Mouse (Mus musculus) hindbrain, embryonic 11.5 days (tissue): ENCODE measurements around the gene Rab9b. TPM values are rescaled to one million over a fixed set of nuclear protein-coding genes. Genes with fewer than 3 reads are reported as not detected.

Experiments used
- ATAC-seq: fragments of 200-750 bp; cut with Nextera tagmentation; 2 replicates; pipeline ENCODE4 v1.8.0; 2017; ENCODE audit warnings: mild to moderate bottlenecking, moderate TSS enrichment, moderate library complexity; ENCODE audit not compliant: low FRiP score
- DNase-seq: peaks from one replicate; pipeline ENCODE4 v3.0.0-alpha.2; 2015; ENCODE audit warnings: low spot score
- H3K27ac ChIP-seq: fragments of 300-500 bp; sonication (generic); 2 replicates; pipeline ENCODE4 v1.5.1; 2014; ENCODE audit warnings: mild to moderate bottlenecking, low read depth, low read length
- H3K27me3 ChIP-seq: fragments of 300-500 bp; sonication (generic); 2 replicates; pipeline ENCODE4 v1.6.1; 2014; ENCODE audit warnings: mild to moderate bottlenecking, low read length, moderate library complexity, mixed read lengths; ENCODE audit not compliant: control insufficient read depth, insufficient read depth
- H3K36me3 ChIP-seq: fragments of 300-500 bp; sonication (generic); 2 replicates; pipeline ENCODE4 v1.6.1; 2014; ENCODE audit warnings: mild to moderate bottlenecking, low read length, moderate library complexity, mixed read lengths; ENCODE audit not compliant: control insufficient read depth, insufficient read depth
- H3K4me1 ChIP-seq: fragments of 300-500 bp; sonication (generic); replicated peaks from 2 replicates; pipeline ENCODE4 v1.6.1; 2014; ENCODE audit warnings: low read length, mixed read lengths; ENCODE audit not compliant: control insufficient read depth, insufficient read depth
- H3K4me2 ChIP-seq: fragments of 300-500 bp; sonication (generic); replicated peaks from 2 replicates; pipeline ENCODE4 v1.6.1; 2014; ENCODE audit warnings: mild to moderate bottlenecking, low read depth, low read length
- H3K4me3 ChIP-seq: fragments of 300-500 bp; sonication (generic); 2 replicates; pipeline ENCODE4 v1.5.1; 2014; ENCODE audit warnings: low read depth, low read length
- H3K9ac ChIP-seq: fragments of 300-500 bp; sonication (generic); 2 replicates; pipeline ENCODE4 v1.6.1; 2014; ENCODE audit warnings: low read depth, low read length
- H3K9me3 ChIP-seq: fragments of 300-500 bp; sonication (generic); 2 replicates; pipeline ENCODE4 v1.6.1; 2016; ENCODE audit warnings: low read length; ENCODE audit not compliant: control insufficient read depth
- WGBS: fragments of 180-500 bp; shearing (Covaris S2); extraction: QIAGEN DNeasy Blood & Tissue Kit; methylation state at CpG from one replicate; pipeline ENCODE4 v1.1.7; 2014; 5-methylcytosine and 5-hydroxymethylcytosine counted together
- polyA plus RNA-seq: library from polyadenylated mRNA; unstranded; fragments of >200 nt; fragmentation: Nextera tagmentation; extraction: Ambion mirVana; gene quantifications from 2 replicates; pipeline ENCODE4 v1.2.1, GENCODE M21; 2014

Gene Rab9b
- 6.9 TPM in 2 replicates for polyA plus RNA-seq

- 22% methylated on average over 29 of the region's 36 CpGs for WGBS
- DNase-seq (peak; percentile 64), ATAC-seq (peak; percentile 91)
- Histone ChIP-seq H3K27me3 (no peaks in the 10 kb centered on the region), H3K9me3 (no peaks in the 10 kb centered on the region), H3K27ac (0 out of 2 replicates have a peak within 1 kb of the TSS, but pooled peaks have one; percentile 4), H3K4me3 (peak within 1 kb of the TSS; percentile 45), H3K4me1 (no peaks in the 10 kb centered on the region), H3K9ac (peak within 1 kb of the TSS; percentile 50), H3K4me2 (peak within 1 kb of the TSS; percentile 51), H3K36me3 (no peaks in the 10 kb centered on the region)
These were observed at the start of gene Rab9b for GRCm38 (mm10) chrX:136868061-136869040. Gene Rab9b (minus strand): TSS chrX:136868755.

- ATAC-seq (no peak), DNase-seq (no peak)
- WGBS, result 74% methylated on average over 4 of the region's 4 CpGs
- no peak overlapping the region for H3K4me3 ChIP-seq
- H3K4me2 ChIP-seq, result no peak overlapping the region
- H3K27me3 ChIP-seq, result no peaks in the 10 kb centered on the region
- no peaks in the 10 kb centered on the region for H3K4me1 ChIP-seq
- H3K27ac ChIP-seq, result no peak overlapping the region
- H3K9ac ChIP-seq, result no peak overlapping the region
- no peaks in the 10 kb centered on the region for H3K9me3 ChIP-seq
- H3K36me3 ChIP-seq, result no peaks in the 10 kb centered on the region
These were observed 35.8 kb upstream of the Rab9b start for GRCm38 (mm10) chrX:136904369-136904768.

- H3K4me1 ChIP-seq, result no peaks in the 10 kb centered on the region
- H3K36me3 ChIP-seq, result no peaks in the 10 kb centered on the region
- H3K9ac ChIP-seq, result no peak overlapping the region
- H3K27ac ChIP-seq, result no peak overlapping the region
- peak; percentile 21 for DNase-seq
- no peaks in the 10 kb centered on the region for H3K9me3 ChIP-seq
- WGBS, result 71% methylated on average over 2 of the region's 2 CpGs
- no peak overlapping the region for H3K4me3 ChIP-seq
- no peak for ATAC-seq
- no peaks in the 10 kb centered on the region for H3K27me3 ChIP-seq
- no peak overlapping the region for H3K4me2 ChIP-seq
These were observed 27.2 kb upstream of the Rab9b start for GRCm38 (mm10) chrX:136895757-136896156.

DNA sequence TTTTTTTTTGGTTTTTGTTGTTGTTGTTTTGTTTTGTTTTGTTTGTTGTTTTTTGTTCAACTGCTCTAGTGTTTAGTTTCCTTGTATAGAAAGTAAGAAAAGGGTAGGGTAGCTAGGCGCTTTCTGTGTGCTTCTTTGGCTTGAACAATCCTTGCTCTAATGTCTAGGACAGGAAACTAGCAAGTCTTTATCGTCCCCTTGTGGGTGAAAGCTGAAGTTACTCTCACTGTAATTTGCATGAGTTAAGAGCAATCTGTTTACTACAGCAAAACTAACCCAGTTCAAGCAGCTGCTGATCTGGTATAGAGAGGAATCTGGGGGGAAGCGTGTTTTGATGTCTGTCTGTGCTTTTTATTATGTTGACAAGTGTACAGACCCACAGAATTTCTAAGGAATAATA, 18.3 kb downstream of the Rab9b start:
- DNase-seq, result peak; percentile 5
- Histone ChIP-seq H3K4me3 (no peak overlapping the region), H3K4me2 (no peak overlapping the region), H3K27me3 (no peaks in the 10 kb centered on the region; the same call in 1 of the 2 replicates), H3K36me3 (no peaks in the 10 kb centered on the region), H3K9me3 (no peaks in the 10 kb centered on the region), H3K4me1 (no peaks in the 10 kb centered on the region), H3K27ac (no peak overlapping the region), H3K9ac (no peak overlapping the region)
- 40% methylated on average over 3 of the region's 3 CpGs for WGBS
- ATAC-seq, result no peak

DNA sequence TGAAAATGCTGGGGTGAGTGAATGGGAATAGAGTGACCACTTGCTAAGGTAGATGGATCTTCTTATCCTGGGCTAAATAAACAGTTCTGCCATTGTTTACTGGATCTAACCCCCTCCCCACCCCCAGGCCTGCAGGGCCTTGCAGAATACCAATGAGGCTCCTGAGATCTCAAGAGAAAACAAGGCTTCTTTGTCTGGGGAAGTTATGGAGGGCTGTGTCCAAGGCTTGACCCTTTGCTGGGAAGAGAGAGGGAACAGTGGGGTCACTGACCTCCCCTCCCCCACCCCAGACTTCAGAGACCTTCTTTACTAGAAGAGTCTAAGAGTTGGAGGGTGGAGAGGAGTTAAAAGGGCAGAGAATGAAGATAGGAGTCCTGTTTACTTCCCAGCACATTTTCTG, 39.9 kb downstream of the Rab9b start:
- H3K27me3 ChIP-seq, result no peaks in the 10 kb centered on the region
- no peak overlapping the region for H3K27ac ChIP-seq
- DNase-seq (peak; percentile 14), ATAC-seq (peak; percentile 35; the same call in 1 of the 2 replicates)
- H3K9ac ChIP-seq, result no peak overlapping the region
- H3K9me3 ChIP-seq, result no peaks in the 10 kb centered on the region
- no peak overlapping the region for H3K4me2 ChIP-seq
- H3K4me3 ChIP-seq, result no peak overlapping the region
- no peaks in the 10 kb centered on the region for H3K36me3 ChIP-seq
- no peaks in the 10 kb centered on the region for H3K4me1 ChIP-seq

DNA sequence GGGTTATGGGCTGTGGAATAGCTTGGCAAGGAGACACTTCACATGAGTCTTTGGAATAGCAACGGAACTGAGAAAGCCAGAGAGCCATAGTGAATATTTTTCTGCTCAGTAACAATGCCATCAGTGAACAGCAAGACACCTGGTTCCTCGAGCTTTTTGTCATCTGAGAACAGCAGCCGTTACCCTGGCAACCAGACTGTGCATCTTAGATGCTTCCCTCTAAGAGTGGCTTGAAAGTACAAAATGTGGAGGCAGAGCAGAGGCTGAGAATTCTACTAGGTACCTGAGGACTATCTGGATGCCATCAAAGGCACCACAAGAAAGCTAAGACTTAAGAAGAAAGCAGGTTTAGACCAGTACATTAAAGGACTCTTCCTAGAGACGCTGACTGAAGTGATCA, 43.5 kb downstream of the Rab9b start:
- no peak overlapping the region for H3K27ac ChIP-seq
- ATAC-seq, result no peak
- H3K4me1 ChIP-seq, result no peaks in the 10 kb centered on the region
- H3K4me2 ChIP-seq, result no peak overlapping the region
- no peak for DNase-seq
- no peaks in the 10 kb centered on the region for H3K36me3 ChIP-seq
- no peak overlapping the region for H3K9ac ChIP-seq
- H3K27me3 ChIP-seq, result no peaks in the 10 kb centered on the region
- H3K9me3 ChIP-seq, result no peaks in the 10 kb centered on the region
- H3K4me3 ChIP-seq, result no peak overlapping the region
- 68% methylated on average over 4 of the region's 4 CpGs for WGBS

DNA sequence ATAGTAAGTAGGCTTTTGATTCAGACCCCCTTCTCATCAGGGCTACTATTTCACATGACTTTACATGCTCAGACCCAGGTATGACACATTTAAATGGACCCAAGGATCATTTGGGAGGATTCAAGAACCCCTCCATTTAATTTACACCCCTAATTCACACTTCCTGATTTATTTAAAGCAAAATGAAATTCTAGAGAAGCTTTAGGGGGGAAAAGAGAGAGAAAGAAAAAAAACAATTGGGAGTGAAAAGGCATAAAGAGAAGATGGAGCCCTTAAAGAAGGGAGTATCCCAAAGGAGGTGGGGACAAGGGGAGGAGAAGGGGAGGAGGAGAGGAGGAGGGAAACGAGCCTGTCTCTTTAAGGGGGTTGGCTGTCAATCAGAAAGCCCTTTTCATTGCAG, 46.2 kb downstream of the Rab9b start, which contains the start of gene Plp1:
Gene Plp1, plus strand, starts transcription at position 301 of the 400 bp plus-strand sequence.
- Histone ChIP-seq H3K4me1 (no peaks in the 10 kb centered on the region), H3K9ac (no peak within 1 kb of the TSS), H3K4me3 (no peak within 1 kb of the TSS), H3K27me3 (no peaks in the 10 kb centered on the region), H3K9me3 (no peaks in the 10 kb centered on the region), H3K27ac (no peak within 1 kb of the TSS), H3K4me2 (no peak within 1 kb of the TSS), H3K36me3 (no peaks in the 10 kb centered on the region)
- ATAC-seq, result no peak
- DNase-seq, result no peak
- WGBS, result 36% methylated on average over 1 of the region's 1 CpGs

DNA sequence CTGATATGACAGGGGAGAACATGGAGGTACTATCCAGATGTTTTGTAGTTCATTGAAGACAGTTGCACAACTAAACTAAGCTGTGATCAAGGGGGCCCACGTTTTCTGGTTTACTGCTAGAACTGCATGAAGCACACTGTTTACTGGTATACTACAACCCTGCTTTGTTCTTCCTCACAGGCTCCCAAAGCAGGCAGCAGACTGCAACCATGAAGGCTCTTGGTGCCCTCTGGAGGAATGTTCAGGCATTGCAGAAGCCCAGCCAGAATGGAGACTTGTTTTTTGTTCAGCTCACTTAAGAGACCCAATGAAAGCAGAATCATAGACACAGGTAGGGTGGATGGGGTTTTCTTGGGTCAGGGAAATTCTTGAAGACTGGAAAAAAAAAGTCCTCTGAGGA, 48.3 kb downstream of the Rab9b start:
- WGBS, result 14% methylated on average over 1 of the region's 1 CpGs
- peak; percentile 79 for ATAC-seq
- Histone ChIP-seq H3K36me3 (no peaks in the 10 kb centered on the region), H3K27me3 (no peaks in the 10 kb centered on the region), H3K9ac (no peak overlapping the region), H3K4me1 (no peaks in the 10 kb centered on the region), H3K4me2 (no peak overlapping the region), H3K4me3 (no peak overlapping the region), H3K27ac (no peak overlapping the region), H3K9me3 (no peaks in the 10 kb centered on the region)
- peak; percentile 84 for DNase-seq

GRCm38 (mm10) chrX:136819752-136820151, 48.8 kb downstream of the Rab9b start:
- no peaks in the 10 kb centered on the region for H3K9me3 ChIP-seq
- no peaks in the 10 kb centered on the region for H3K36me3 ChIP-seq
- 87% methylated on average over 6 of the region's 6 CpGs for WGBS
- no peak overlapping the region for H3K27ac ChIP-seq
- ATAC-seq, result no peak; the same call in 1 of the 2 replicates
- H3K4me1 ChIP-seq, result no peaks in the 10 kb centered on the region
- H3K4me2 ChIP-seq, result no peak overlapping the region
- H3K27me3 ChIP-seq, result no peaks in the 10 kb centered on the region
- DNase-seq, result peak; percentile 1
- H3K9ac ChIP-seq, result no peak overlapping the region
- H3K4me3 ChIP-seq, result no peak overlapping the region
